Mouse (Mus musculus): ENCODE measurements around the gene Ezh2. TPM values are rescaled to one million over a fixed set of nuclear protein-coding genes. Genes with fewer than 3 reads are reported as not detected.
A peak's percentile ranks its signal among the peaks of the same experiment; 100 is the strongest.
"Not testable (repeated sequence)": the region's sequence is repeated elsewhere in the genome, so short reads cannot be mapped to it uniquely, and the experiment has no call there.

Gene Ezh2
- total RNA-seq (2014; rRNA removed): 5.6 and 6.5 TPM in 2 replicates
- 0.96 and 1.9 TPM in 2 replicates for polyA plus RNA-seq (2012; rRNA removed)

DNA sequence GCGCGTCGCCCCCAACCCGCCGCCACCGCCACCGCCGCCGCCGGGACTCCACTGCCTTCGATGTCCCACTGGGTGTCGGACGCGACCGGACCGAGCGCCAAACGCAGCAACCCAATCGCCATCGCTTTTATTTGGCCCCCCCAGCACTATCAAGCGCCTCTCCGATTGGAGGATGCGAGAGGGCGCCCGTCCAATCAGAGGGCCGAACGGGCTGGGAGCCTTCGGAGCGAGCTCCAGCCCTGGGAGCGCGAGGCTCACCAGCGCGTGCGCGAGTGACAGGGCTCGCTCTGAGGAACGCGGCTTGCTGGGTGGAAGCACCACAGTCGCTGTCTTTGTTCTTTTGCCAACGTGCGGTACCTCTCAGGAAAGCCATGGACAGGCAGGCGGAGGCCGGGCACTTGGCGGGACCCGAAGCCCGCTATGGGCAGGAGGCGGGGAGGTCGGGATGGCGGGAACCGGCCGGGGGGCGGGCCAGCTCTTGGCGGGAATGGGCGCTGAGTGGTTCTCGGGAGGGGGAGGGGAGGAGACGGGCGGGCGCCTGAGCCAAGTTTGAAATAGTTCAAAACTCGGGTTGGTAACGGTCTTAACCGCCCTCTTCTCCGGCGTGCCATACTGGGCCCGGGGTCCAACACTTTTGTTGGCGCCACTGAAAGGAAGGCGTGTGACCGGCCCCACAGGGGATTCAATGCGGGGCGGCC lies at the start of gene Ezh2:
Gene Ezh2, minus strand, starts transcription at position 416 of the 698 bp plus-strand sequence.
- TF ChIP-seq POLR2A (IDR thresholded peaks at IDR 0.05; ENCODE audit: extremely low read depth, insufficient read depth, low read length): no peak; the same call in 1 of the 2 replicates
- no peak for TF ChIP-seq CTCF (IDR thresholded peaks at IDR 0.05; ENCODE audit: low read depth, low read length)
- Histone ChIP-seq H3K36me3 (ENCODE audit: control insufficient read depth, insufficient read depth, low read length) (no peaks in the 10 kb centered on the region), H3K27me3 (ENCODE audit: control insufficient read depth, insufficient read depth, low read length) (no peaks in the 10 kb centered on the region), H3K4me3 (ENCODE audit: insufficient read depth, low read depth, low read length) (peak within 1 kb of the TSS; percentile 97), H3K4me1 (ENCODE audit: control insufficient read depth, insufficient read depth, low read length) (no peaks in the 10 kb centered on the region), H3K9ac (ENCODE audit: low read depth, low read length) (peak within 1 kb of the TSS; percentile 93), H3K27ac (replicated peaks; ENCODE audit: insufficient read depth, low read depth, low read length) (peak within 1 kb of the TSS; percentile 83), H3K79me2 (ENCODE audit: control insufficient read depth, insufficient read depth, low read length) (no peaks in the 10 kb centered on the region; the same call in 1 of the 2 replicates)
- WGBS: under 1% methylated on average over 68 of the region's 69 CpGs
- peak; percentile 84 for DNase-seq (ENCODE audit: extremely low read depth, low read depth, low spot score)

GRCm38 (mm10) chr6:47636527-47637076 lies 41.5 kb upstream of the Ezh2 start:
- DNase-seq (ENCODE audit: extremely low read depth, low read depth, low spot score): peak; percentile 23

DNA sequence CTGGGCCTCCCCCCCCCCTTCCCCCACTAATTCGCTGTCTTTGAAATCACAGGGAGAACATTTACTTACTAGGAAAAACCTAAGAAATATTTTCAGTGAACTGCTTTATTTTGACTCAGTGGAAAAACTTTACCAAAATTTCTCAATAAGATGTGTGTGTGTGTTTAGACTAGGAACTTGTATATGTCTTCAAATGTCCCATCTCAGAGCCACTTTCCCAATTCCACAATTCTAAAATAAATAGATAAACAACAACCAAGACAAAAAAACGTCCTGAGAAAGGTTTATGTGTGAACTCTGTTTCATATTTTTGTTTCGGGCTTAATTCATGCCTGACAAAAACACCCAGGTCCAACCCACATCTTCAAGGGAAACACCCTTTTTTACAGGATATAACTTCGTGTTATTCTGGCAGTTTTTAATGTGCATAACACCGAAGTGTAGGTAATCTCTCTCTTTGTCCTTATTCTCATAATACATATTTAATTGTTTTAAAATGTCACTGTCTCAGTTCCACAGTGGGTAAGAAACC lies 40.9 kb upstream of the Ezh2 start:
- H3K27ac ChIP-seq (replicated peaks; ENCODE audit: insufficient read depth, low read depth, low read length): no peak overlapping the region

More at GRCm38 (mm10) chr6:47636527-47637076, 41.5 kb upstream of the Ezh2 start:
- H3K27ac ChIP-seq (replicated peaks; ENCODE audit: insufficient read depth, low read depth, low read length): peak overlapping the region; percentile 60
- no peaks in the 10 kb centered on the region for H3K79me2 ChIP-seq (ENCODE audit: control insufficient read depth, insufficient read depth, low read length)
- peak overlapping the region; percentile 52 for H3K4me3 ChIP-seq (ENCODE audit: insufficient read depth, low read depth, low read length)
- H3K9ac ChIP-seq (ENCODE audit: low read depth, low read length): peak overlapping the region; percentile 56
- WGBS: 69% methylated on average over 6 of the region's 6 CpGs
- H3K36me3 ChIP-seq (ENCODE audit: control insufficient read depth, insufficient read depth, low read length): no peaks in the 10 kb centered on the region
- TF ChIP-seq CTCF (IDR thresholded peaks at IDR 0.05; ENCODE audit: low read depth, low read length) (no peak), POLR2A (IDR thresholded peaks at IDR 0.05; ENCODE audit: extremely low read depth, insufficient read depth, low read length) (no peak)
- H3K27me3 ChIP-seq (ENCODE audit: control insufficient read depth, insufficient read depth, low read length): no peaks in the 10 kb centered on the region
- no peaks in the 10 kb centered on the region for H3K4me1 ChIP-seq (ENCODE audit: control insufficient read depth, insufficient read depth, low read length)

DNA sequence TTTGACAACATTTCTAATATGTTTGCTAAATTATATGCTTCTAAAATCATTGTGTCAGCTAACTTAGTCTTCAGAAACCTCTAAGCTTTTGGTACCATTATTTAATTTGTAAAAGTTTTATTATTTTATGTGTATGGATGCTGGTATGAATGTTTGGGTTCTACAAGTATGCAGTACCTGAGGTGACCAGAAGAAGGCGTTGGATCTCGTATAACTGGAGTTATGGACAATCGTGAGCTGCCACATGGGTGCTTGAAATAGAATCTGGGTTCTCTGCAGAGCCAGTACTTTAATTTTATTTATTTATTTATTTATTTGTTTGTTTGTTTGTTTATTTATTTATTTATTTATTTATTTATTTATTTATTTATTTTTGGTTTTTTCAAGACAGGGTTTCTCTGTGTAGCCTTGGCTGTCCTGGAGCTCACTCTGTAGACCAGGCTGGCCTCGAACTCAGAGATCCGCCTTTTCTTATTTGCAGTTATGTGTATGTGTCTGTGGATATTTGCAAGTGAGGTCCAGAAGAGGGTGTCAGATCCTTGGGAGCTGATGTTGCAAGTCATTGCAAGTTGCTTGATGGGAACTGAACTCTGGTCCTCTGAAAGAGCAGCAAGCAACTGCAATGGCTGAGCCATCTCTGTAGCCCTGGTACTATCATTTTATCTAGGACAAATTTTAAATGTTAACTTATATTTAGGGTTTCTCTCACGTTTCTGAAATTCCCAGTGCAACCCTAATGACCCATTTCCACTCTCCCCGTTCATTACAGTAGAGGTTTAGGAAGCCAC lies 40.3 kb upstream of the Ezh2 start:
- DNase-seq (ENCODE audit: extremely low read depth, low read depth, low spot score): no peak
- H3K36me3 ChIP-seq (ENCODE audit: control insufficient read depth, insufficient read depth, low read length): no peaks in the 10 kb centered on the region
- H3K27me3 ChIP-seq (ENCODE audit: control insufficient read depth, insufficient read depth, low read length): no peaks in the 10 kb centered on the region
- no peak overlapping the region for H3K27ac ChIP-seq (replicated peaks; ENCODE audit: insufficient read depth, low read depth, low read length)
- no peaks in the 10 kb centered on the region for H3K79me2 ChIP-seq (ENCODE audit: control insufficient read depth, insufficient read depth, low read length)
- H3K4me3 ChIP-seq (ENCODE audit: insufficient read depth, low read depth, low read length): no peak overlapping the region
- H3K4me1 ChIP-seq (ENCODE audit: control insufficient read depth, insufficient read depth, low read length): no peaks in the 10 kb centered on the region
- H3K9ac ChIP-seq (ENCODE audit: low read depth, low read length): no peak overlapping the region
- TF ChIP-seq POLR2A (IDR thresholded peaks at IDR 0.05; ENCODE audit: extremely low read depth, insufficient read depth, low read length): no peak
- WGBS: 74% methylated on average over 7 of the region's 7 CpGs

More for the DNA sequence above, 40.9 kb upstream of the Ezh2 start:
- no peak overlapping the region for H3K9ac ChIP-seq (ENCODE audit: low read depth, low read length)
- no peaks in the 10 kb centered on the region for H3K36me3 ChIP-seq (ENCODE audit: control insufficient read depth, insufficient read depth, low read length)
- TF ChIP-seq POLR2A (IDR thresholded peaks at IDR 0.05; ENCODE audit: extremely low read depth, insufficient read depth, low read length): no peak
- H3K79me2 ChIP-seq (ENCODE audit: control insufficient read depth, insufficient read depth, low read length): no peaks in the 10 kb centered on the region
- no peak overlapping the region for H3K4me3 ChIP-seq (ENCODE audit: insufficient read depth, low read depth, low read length)
- 76% methylated on average over 5 of the region's 5 CpGs for WGBS
- no peaks in the 10 kb centered on the region for H3K4me1 ChIP-seq (ENCODE audit: control insufficient read depth, insufficient read depth, low read length)
- H3K27me3 ChIP-seq (ENCODE audit: control insufficient read depth, insufficient read depth, low read length): no peaks in the 10 kb centered on the region
- no peak for DNase-seq (ENCODE audit: extremely low read depth, low read depth, low spot score)

GRCm38 (mm10) chr6:47633467-47633866 lies 38.3 kb upstream of the Ezh2 start:
- TF ChIP-seq CTCF (IDR thresholded peaks at IDR 0.05; ENCODE audit: low read depth, low read length): no peak
- TF ChIP-seq POLR2A (IDR thresholded peaks at IDR 0.05; ENCODE audit: extremely low read depth, insufficient read depth, low read length): no peak
- Histone ChIP-seq H3K79me2 (ENCODE audit: control insufficient read depth, insufficient read depth, low read length) (no peaks in the 10 kb centered on the region), H3K27me3 (ENCODE audit: control insufficient read depth, insufficient read depth, low read length) (no peaks in the 10 kb centered on the region), H3K4me1 (ENCODE audit: control insufficient read depth, insufficient read depth, low read length) (no peaks in the 10 kb centered on the region), H3K36me3 (ENCODE audit: control insufficient read depth, insufficient read depth, low read length) (no peaks in the 10 kb centered on the region), H3K9ac (ENCODE audit: low read depth, low read length) (no peak overlapping the region), H3K4me3 (ENCODE audit: insufficient read depth, low read depth, low read length) (no peak overlapping the region), H3K27ac (replicated peaks; ENCODE audit: insufficient read depth, low read depth, low read length) (no peak overlapping the region)
- peak; percentile 19 for DNase-seq (ENCODE audit: extremely low read depth, low read depth, low spot score)

DNA sequence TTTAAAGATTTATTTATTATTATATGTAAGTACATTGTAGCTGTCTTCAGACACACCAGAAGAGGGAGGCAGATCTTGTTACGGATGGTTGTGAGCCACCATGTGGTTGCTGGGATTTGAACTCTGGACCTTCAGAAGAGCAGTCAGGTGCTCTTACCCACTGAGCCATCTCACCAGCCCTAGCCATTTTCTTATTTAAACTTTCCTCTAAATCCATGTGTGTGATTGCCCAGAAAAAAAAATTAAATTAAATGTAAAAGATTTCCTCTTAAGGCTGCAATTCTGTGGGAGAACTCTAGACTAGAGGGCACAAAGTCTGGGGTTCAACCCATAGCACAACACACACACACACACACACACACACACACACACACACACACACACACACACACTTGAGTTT lies 34.9 kb upstream of the Ezh2 start:
- H3K4me1 ChIP-seq (ENCODE audit: control insufficient read depth, insufficient read depth, low read length); H3K9ac ChIP-seq (ENCODE audit: low read depth, low read length); H3K27me3 ChIP-seq (ENCODE audit: control insufficient read depth, insufficient read depth, low read length); H3K27ac ChIP-seq (replicated peaks; ENCODE audit: insufficient read depth, low read depth, low read length); DNase-seq (ENCODE audit: extremely low read depth, low read depth, low spot score); H3K36me3 ChIP-seq (ENCODE audit: control insufficient read depth, insufficient read depth, low read length); H3K4me3 ChIP-seq (ENCODE audit: insufficient read depth, low read depth, low read length); H3K79me2 ChIP-seq (ENCODE audit: control insufficient read depth, insufficient read depth, low read length): not testable (repeated sequence)
- 93% methylated on average over 1 of the region's 1 CpGs for WGBS
